Mouse (Mus musculus) forebrain, embryonic 16.5 days (tissue): ENCODE data around the gene B630019K06Rik. TPM values are rescaled to one million over a fixed set of nuclear protein-coding genes. Genes with fewer than 3 reads are reported as not detected.
"Not testable (repeated sequence)": the region's sequence is repeated elsewhere in the genome, so short reads cannot be mapped to it uniquely, and the experiment has no call there.

Source experiments
- ATAC-seq: fragments of 200-750 bp; cut with Nextera tagmentation; 2 replicates; pipeline ENCODE4 v1.8.0; 2017; ENCODE audit warnings: mild to moderate bottlenecking, moderate library complexity
- H3K27ac ChIP-seq: fragments of 300-500 bp; sonication (generic); 2 replicates; pipeline ENCODE4 v1.5.1; 2014; ENCODE audit warnings: low read length, control low read depth
- H3K27me3 ChIP-seq: fragments of 300-500 bp; sonication (generic); replicated peaks from 2 replicates; pipeline ENCODE4 v1.6.1; 2014; ENCODE audit warnings: low read length; ENCODE audit not compliant: control insufficient read depth, insufficient read depth
- H3K36me3 ChIP-seq: fragments of 300-500 bp; sonication (generic); 2 replicates; pipeline ENCODE4 v1.6.1; 2014; ENCODE audit not compliant: control insufficient read depth, insufficient read depth
- H3K4me1 ChIP-seq: fragments of 300-500 bp; sonication (generic); replicated peaks from 2 replicates; pipeline ENCODE4 v1.6.1; 2014; ENCODE audit warnings: low read length; ENCODE audit not compliant: control insufficient read depth, insufficient read depth
- H3K4me2 ChIP-seq: fragments of 300-500 bp; sonication (generic); 2 replicates; pipeline ENCODE4 v1.6.1; 2014; ENCODE audit warnings: mild to moderate bottlenecking, low read length, control low read depth
- H3K4me3 ChIP-seq: fragments of 300-500 bp; sonication (generic); replicated peaks from 2 replicates; pipeline ENCODE4 v1.5.1; 2014; ENCODE audit warnings: mild to moderate bottlenecking, low read length, control low read depth
- H3K9ac ChIP-seq: fragments of 300-500 bp; sonication (generic); replicated peaks from 2 replicates; pipeline ENCODE4 v1.6.1; 2014; ENCODE audit warnings: low read depth, low read length, control low read depth
- H3K9me3 ChIP-seq: fragments of 300-500 bp; sonication (generic); 2 replicates; pipeline ENCODE4 v1.6.1; 2016; ENCODE audit warnings: low read length; ENCODE audit not compliant: control insufficient read depth
- WGBS: fragments of 180-500 bp; shearing (Covaris S2); extraction: QIAGEN DNeasy Blood & Tissue Kit; methylation state at CpG from one replicate; pipeline ENCODE4 v1.1.7; 2014; 5-methylcytosine and 5-hydroxymethylcytosine counted together
- polyA plus RNA-seq: library from polyadenylated mRNA; unstranded; fragments of >200 nt; fragmentation: Nextera tagmentation; extraction: Ambion mirVana; gene quantifications from 2 replicates; pipeline ENCODE4 v1.2.1, GENCODE M21; 2015

B630019K06Rik gene
- polyA plus RNA-seq, result 10.3 and 13.2 TPM in 2 replicates

GRCm38 (mm10) chrX:8892343-8893155 is at the start of gene B630019K06Rik:
B630019K06Rik (plus strand) TSS chrX:8892382.
- WGBS, result 21% methylated on average over 60 of the region's 95 CpGs
- no peaks in the 10 kb centered on the region for H3K36me3 ChIP-seq
- ATAC-seq, result peak; percentile 94

GRCm38 (mm10) chrX:8843694-8844093 is 48.5 kb upstream of the B630019K06Rik start, which contains the start of gene Gm6592:
Gm6592 (plus strand) TSS chrX:8843994.
- Histone ChIP-seq H3K4me3 (no peak within 1 kb of the TSS), H3K27me3 (no peaks in the 10 kb centered on the region), H3K9ac (no peak within 1 kb of the TSS), H3K4me2 (no peak within 1 kb of the TSS), H3K36me3 (no peaks in the 10 kb centered on the region), H3K9me3 (no peaks in the 10 kb centered on the region), H3K27ac (no peak within 1 kb of the TSS), H3K4me1 (no peaks in the 10 kb centered on the region)
- ATAC-seq, result no peak
- WGBS, result 70% methylated on average over 1 of the region's 1 CpGs

More at GRCm38 (mm10) chrX:8892343-8893155, at the start of gene B630019K06Rik:
- peak within 1 kb of the TSS; percentile 83 for H3K27ac ChIP-seq
- peak within 1 kb of the TSS; percentile 80 for H3K9ac ChIP-seq
- peaks cover 3% of the 10 kb centered on the region for H3K4me1 ChIP-seq
- H3K4me3 ChIP-seq, result peak within 1 kb of the TSS; percentile 63
- no peaks in the 10 kb centered on the region for H3K9me3 ChIP-seq
- H3K4me2 ChIP-seq, result peak within 1 kb of the TSS; percentile 64
- no peaks in the 10 kb centered on the region for H3K27me3 ChIP-seq

GRCm38 (mm10) chrX:8852486-8852885 is 39.7 kb upstream of the B630019K06Rik start:
- no peaks in the 10 kb centered on the region for H3K9me3 ChIP-seq
- H3K27me3 ChIP-seq, result no peaks in the 10 kb centered on the region
- ATAC-seq, result no peak
- no peaks in the 10 kb centered on the region for H3K4me1 ChIP-seq
- H3K4me2 ChIP-seq, result no peak overlapping the region
- H3K9ac ChIP-seq, result no peak overlapping the region
- no peak overlapping the region for H3K4me3 ChIP-seq
- H3K27ac ChIP-seq, result no peak overlapping the region
- no peaks in the 10 kb centered on the region for H3K36me3 ChIP-seq
- 90% methylated on average over 10 of the region's 10 CpGs for WGBS

- peak; percentile 62; the same call in 1 of the 2 replicates for ATAC-seq
- WGBS, result 2% methylated on average over 3 of the region's 3 CpGs
Measured at GRCm38 (mm10) chrX:8864331-8864730, 27.9 kb upstream of the B630019K06Rik start.

GRCm38 (mm10) chrX:8873953-8874352 is 18.2 kb upstream of the B630019K06Rik start, which contains the start of gene Gm5751:
Gm5751 (plus strand) TSS chrX:8874253.
- 85% methylated on average over 3 of the region's 4 CpGs for WGBS
- not testable (repeated sequence) for H3K4me2 ChIP-seq

More at GRCm38 (mm10) chrX:8864331-8864730, 27.9 kb upstream of the B630019K06Rik start:
- H3K27ac ChIP-seq, H3K36me3 ChIP-seq, H3K4me2 ChIP-seq, H3K27me3 ChIP-seq, H3K9me3 ChIP-seq, H3K4me1 ChIP-seq, H3K4me3 ChIP-seq, H3K9ac ChIP-seq: not testable (repeated sequence)

GRCm38 (mm10) chrX:8884336-8884735 is 7.8 kb upstream of the B630019K06Rik start:
- H3K27ac ChIP-seq, result no peak overlapping the region
- H3K36me3 ChIP-seq, result no peaks in the 10 kb centered on the region
- H3K4me1 ChIP-seq, result no peaks in the 10 kb centered on the region
- no peaks in the 10 kb centered on the region for H3K27me3 ChIP-seq
- no peak overlapping the region for H3K4me2 ChIP-seq
- H3K9ac ChIP-seq, result no peak overlapping the region
- no peak overlapping the region for H3K4me3 ChIP-seq
- WGBS, result 77% methylated on average over 4 of the region's 4 CpGs
- no peaks in the 10 kb centered on the region for H3K9me3 ChIP-seq
- ATAC-seq, result no peak

More at GRCm38 (mm10) chrX:8873953-8874352, 18.2 kb upstream of the B630019K06Rik start, which contains the start of gene Gm5751:
- not testable (repeated sequence) for H3K36me3 ChIP-seq, H3K27ac ChIP-seq, H3K27me3 ChIP-seq, H3K9ac ChIP-seq, H3K4me3 ChIP-seq, H3K4me1 ChIP-seq, ATAC-seq, H3K9me3 ChIP-seq

- Histone ChIP-seq H3K27me3 (no peaks in the 10 kb centered on the region), H3K4me3 (peak overlapping the region; percentile 63), H3K9ac (peak overlapping the region; percentile 80), H3K36me3 (no peaks in the 10 kb centered on the region), H3K4me1 (peaks cover 3% of the 10 kb centered on the region), H3K4me2 (peak overlapping the region; percentile 64), H3K27ac (no peak overlapping the region), H3K9me3 (no peaks in the 10 kb centered on the region)
- ATAC-seq, result peak; percentile 13
- WGBS, result 44% methylated on average over 3 of the region's 9 CpGs
Measured at GRCm38 (mm10) chrX:8891975-8892342, 223 bp upstream of the B630019K06Rik start.

GRCm38 (mm10) chrX:8893182-8893651 is 1.0 kb downstream of the B630019K06Rik start:
- H3K27ac ChIP-seq, result peak overlapping the region; percentile 83
- H3K4me2 ChIP-seq, result peak overlapping the region; percentile 64
- H3K36me3 ChIP-seq, result no peaks in the 10 kb centered on the region
- peak; percentile 63 for ATAC-seq
- no peaks in the 10 kb centered on the region for H3K27me3 ChIP-seq
- H3K4me1 ChIP-seq, result peaks cover 3% of the 10 kb centered on the region
- 13% methylated on average over 19 of the region's 42 CpGs for WGBS
- no peaks in the 10 kb centered on the region for H3K9me3 ChIP-seq
- H3K4me3 ChIP-seq, result peak overlapping the region; percentile 63
- H3K9ac ChIP-seq, result peak overlapping the region; percentile 80

- WGBS, result 84% methylated on average over 4 of the region's 4 CpGs
- H3K4me1 ChIP-seq, result no peaks in the 10 kb centered on the region
- H3K9ac ChIP-seq, result no peak overlapping the region
- H3K27me3 ChIP-seq, result no peaks in the 10 kb centered on the region
- no peak for ATAC-seq
- H3K9me3 ChIP-seq, result no peaks in the 10 kb centered on the region
- H3K4me3 ChIP-seq, result no peak overlapping the region
- H3K4me2 ChIP-seq, result no peak overlapping the region
- no peak overlapping the region for H3K27ac ChIP-seq
- H3K36me3 ChIP-seq, result no peaks in the 10 kb centered on the region
Measured at GRCm38 (mm10) chrX:8900823-8901222, 8.6 kb downstream of the B630019K06Rik start.
